Mouse (Mus musculus) liver, embryonic 12.5 days (tissue): ENCODE measurements around the gene C2cd2. TPM values are rescaled to one million over a fixed set of nuclear protein-coding genes. Genes with fewer than 3 reads are reported as not detected.
"Not testable (repeated sequence)": the region's sequence is repeated elsewhere in the genome, so short reads cannot be mapped to it uniquely, and the experiment has no call there.

Source experiments
- ATAC-seq: fragments of 200-750 bp; cut with Nextera tagmentation; 2 replicates; pipeline ENCODE4 v1.8.0; 2017; ENCODE audit warnings: moderate number of reproducible peaks, mild to moderate bottlenecking, moderate library complexity
- H3K27ac ChIP-seq: fragments of 300-500 bp; sonication (generic); 2 replicates; pipeline ENCODE4 v1.5.1; 2016; ENCODE audit warnings: mild to moderate bottlenecking
- H3K27me3 ChIP-seq: fragments of 300-500 bp; sonication (generic); replicated peaks from 2 replicates; pipeline ENCODE4 v1.6.1; 2016; ENCODE audit warnings: mild to moderate bottlenecking, moderate library complexity
- H3K36me3 ChIP-seq: fragments of 300-500 bp; sonication (generic); 2 replicates; pipeline ENCODE4 v1.6.1; 2016; ENCODE audit warnings: mild to moderate bottlenecking, moderate library complexity
- H3K4me1 ChIP-seq: fragments of 300-500 bp; sonication (generic); 2 replicates; pipeline ENCODE4 v1.6.1; 2016
- H3K4me2 ChIP-seq: fragments of 300-500 bp; sonication (generic); 2 replicates; pipeline ENCODE4 v1.6.1; 2016; ENCODE audit warnings: mild to moderate bottlenecking, moderate library complexity
- H3K4me3 ChIP-seq: fragments of 300-500 bp; sonication (generic); 2 replicates; pipeline ENCODE4 v1.5.1; 2016; ENCODE audit warnings: mild to moderate bottlenecking, moderate library complexity
- H3K9ac ChIP-seq: fragments of 300-500 bp; sonication (generic); 2 replicates; pipeline ENCODE4 v1.6.1; 2016; ENCODE audit warnings: mild to moderate bottlenecking, moderate library complexity
- H3K9me3 ChIP-seq: fragments of 300-500 bp; sonication (generic); replicated peaks from 2 replicates; pipeline ENCODE4 v1.6.1; 2016; ENCODE audit warnings: mild to moderate bottlenecking, moderate library complexity
- WGBS: fragments of 180-500 bp; shearing (Covaris S2); methylation state at CpG from one replicate; pipeline ENCODE4 v1.1.7; 2016; ENCODE audit not compliant: insufficient replicate concordance; 5-methylcytosine and 5-hydroxymethylcytosine counted together
- polyA plus RNA-seq: library from polyadenylated mRNA; unstranded; fragments of >200 nt; fragmentation: Nextera tagmentation; extraction: Ambion mirVana; gene quantifications from 2 replicates; pipeline ENCODE4 v1.2.1, GENCODE M21; 2016

Gene C2cd2
- 8.8 and 10.0 TPM in 2 replicates for polyA plus RNA-seq

- peak; percentile 98 for ATAC-seq
- peak within 1 kb of the TSS; percentile 92 for H3K27ac ChIP-seq
- H3K9me3 ChIP-seq: no peaks in the 10 kb centered on the region
- H3K27me3 ChIP-seq: no peaks in the 10 kb centered on the region
- H3K4me3 ChIP-seq: peak within 1 kb of the TSS; percentile 84
- peak within 1 kb of the TSS; percentile 87 for H3K4me2 ChIP-seq
- H3K9ac ChIP-seq: peak within 1 kb of the TSS; percentile 92
- under 1% methylated on average over 69 of the region's 78 CpGs for WGBS
- peaks cover 62% of the 10 kb centered on the region for H3K4me1 ChIP-seq
- no peaks in the 10 kb centered on the region for H3K36me3 ChIP-seq
These were observed at the start of gene C2cd2, which contains the start of gene Zbtb21 for GRCm38 (mm10) chr16:97962151-97962948. Gene C2cd2 (minus strand): TSS chr16:97962598. Gene Zbtb21 (minus strand): TSS chr16:97962622.

- peaks cover 33% of the 10 kb centered on the region for H3K4me1 ChIP-seq
- peak overlapping the region; percentile 74 for H3K4me3 ChIP-seq
- ATAC-seq: peak; percentile 37
- H3K9me3 ChIP-seq: peaks cover 12% of the 10 kb centered on the region
- not testable (repeated sequence) for H3K27me3 ChIP-seq
- H3K36me3 ChIP-seq: peaks cover 29% of the 10 kb centered on the region
- H3K27ac ChIP-seq: peak overlapping the region; percentile 87
- peak overlapping the region; percentile 73 for H3K9ac ChIP-seq
- H3K4me2 ChIP-seq: peak overlapping the region; percentile 81
- under 1% methylated on average over 8 of the region's 8 CpGs for WGBS
These were observed 35.0 kb upstream of the C2cd2 start for GRCm38 (mm10) chr16:97997383-97997731.

- peaks cover 33% of the 10 kb centered on the region for H3K4me1 ChIP-seq
- peak; percentile 97 for ATAC-seq
- H3K4me3 ChIP-seq: peak within 1 kb of the TSS; percentile 74
- peak within 1 kb of the TSS; percentile 73 for H3K9ac ChIP-seq
- peak within 1 kb of the TSS; percentile 87 for H3K27ac ChIP-seq
- WGBS: 2% methylated on average over 22 of the region's 22 CpGs
- H3K9me3 ChIP-seq: peaks cover 7% of the 10 kb centered on the region; the same call in 1 of the 2 replicates
- H3K27me3 ChIP-seq: no peaks in the 10 kb centered on the region
- peak within 1 kb of the TSS; percentile 81 for H3K4me2 ChIP-seq
- H3K36me3 ChIP-seq: peaks cover 24% of the 10 kb centered on the region
These were observed 34.4 kb upstream of the C2cd2 start, which contains the start of gene B230307C23Rik for GRCm38 (mm10) chr16:97996616-97997382. Gene B230307C23Rik (plus strand): TSS chr16:97997315.

- Histone ChIP-seq H3K27me3 (no peaks in the 10 kb centered on the region), H3K36me3 (peaks cover 22% of the 10 kb centered on the region), H3K9ac (peak overlapping the region; percentile 73), H3K4me2 (peak overlapping the region; percentile 81), H3K4me1 (peaks cover 33% of the 10 kb centered on the region), H3K4me3 (peak overlapping the region; percentile 74), H3K27ac (peak overlapping the region; percentile 87), H3K9me3 (peaks cover 4% of the 10 kb centered on the region; the same call in 1 of the 2 replicates)
- 16% methylated on average over 1 of the region's 1 CpGs for WGBS
- no peak for ATAC-seq
These were observed 33.6 kb upstream of the C2cd2 start for GRCm38 (mm10) chr16:97995849-97996615.

GRCm38 (mm10) chr16:97992477-97992876 is 30.1 kb upstream of the C2cd2 start:
- H3K27ac ChIP-seq, H3K4me3 ChIP-seq, H3K9me3 ChIP-seq, H3K36me3 ChIP-seq, ATAC-seq, H3K27me3 ChIP-seq, H3K4me2 ChIP-seq, H3K9ac ChIP-seq: not testable (repeated sequence)
- 60% methylated on average over 3 of the region's 3 CpGs for WGBS
- peaks cover 15% of the 10 kb centered on the region for H3K4me1 ChIP-seq

GRCm38 (mm10) chr16:97991517-97991916 is 29.1 kb upstream of the C2cd2 start:
- Histone ChIP-seq H3K27me3 (no peaks in the 10 kb centered on the region), H3K4me3 (no peak overlapping the region), H3K4me2 (no peak overlapping the region), H3K36me3 (no peaks in the 10 kb centered on the region), H3K9ac (no peak overlapping the region), H3K27ac (no peak overlapping the region), H3K9me3 (no peaks in the 10 kb centered on the region), H3K4me1 (peaks cover 12% of the 10 kb centered on the region)
- ATAC-seq: no peak
- 48% methylated on average over 2 of the region's 2 CpGs for WGBS

GRCm38 (mm10) chr16:97984589-97984988 is 22.2 kb upstream of the C2cd2 start:
- no peak overlapping the region for H3K9ac ChIP-seq
- no peak for ATAC-seq
- no peak overlapping the region for H3K4me2 ChIP-seq
- no peak overlapping the region for H3K27ac ChIP-seq
- H3K27me3 ChIP-seq: 0 out of 2 replicates have a peak, but pooled peaks cover 3% of the 10 kb centered on the region
- H3K4me1 ChIP-seq: no peaks in the 10 kb centered on the region
- no peaks in the 10 kb centered on the region for H3K9me3 ChIP-seq
- H3K36me3 ChIP-seq: no peaks in the 10 kb centered on the region
- no peak overlapping the region for H3K4me3 ChIP-seq
- WGBS: 81% methylated on average over 5 of the region's 5 CpGs

- Histone ChIP-seq H3K27me3 (0 out of 2 replicates have a peak, but pooled peaks cover 3% of the 10 kb centered on the region), H3K36me3 (no peaks in the 10 kb centered on the region), H3K27ac (no peak overlapping the region), H3K9me3 (no peaks in the 10 kb centered on the region), H3K9ac (no peak overlapping the region), H3K4me3 (no peak overlapping the region), H3K4me1 (peaks cover 13% of the 10 kb centered on the region), H3K4me2 (no peak overlapping the region)
- WGBS: 60% methylated on average over 1 of the region's 1 CpGs
- ATAC-seq: no peak
These were observed 19.0 kb upstream of the C2cd2 start for GRCm38 (mm10) chr16:97981362-97981761.

GRCm38 (mm10) chr16:97977722-97978121 is 15.3 kb upstream of the C2cd2 start:
- peak; percentile 52; the same call in 1 of the 2 replicates for ATAC-seq
- 81% methylated on average over 3 of the region's 3 CpGs for WGBS
- no peak overlapping the region for H3K27ac ChIP-seq

GRCm38 (mm10) chr16:97977277-97977676 is 14.9 kb upstream of the C2cd2 start:
- H3K4me1 ChIP-seq: peaks cover 13% of the 10 kb centered on the region
- no peak overlapping the region for H3K4me3 ChIP-seq
- no peaks in the 10 kb centered on the region for H3K9me3 ChIP-seq
- H3K9ac ChIP-seq: no peak overlapping the region
- peak; percentile 86 for ATAC-seq
- no peak overlapping the region for H3K4me2 ChIP-seq
- WGBS: 16% methylated on average over 1 of the region's 1 CpGs
- H3K27me3 ChIP-seq: no peaks in the 10 kb centered on the region
- no peak overlapping the region; the same call in none of the 2 replicates for H3K27ac ChIP-seq
- H3K36me3 ChIP-seq: no peaks in the 10 kb centered on the region

More at GRCm38 (mm10) chr16:97977722-97978121, 15.3 kb upstream of the C2cd2 start:
- Histone ChIP-seq H3K36me3 (no peaks in the 10 kb centered on the region), H3K4me1 (peaks cover 13% of the 10 kb centered on the region), H3K4me2 (no peak overlapping the region), H3K4me3 (no peak overlapping the region), H3K27me3 (no peaks in the 10 kb centered on the region), H3K9ac (no peak overlapping the region), H3K9me3 (no peaks in the 10 kb centered on the region)

- Histone ChIP-seq H3K27ac (no peak overlapping the region), H3K9me3 (no peaks in the 10 kb centered on the region), H3K4me1 (peaks cover 45% of the 10 kb centered on the region), H3K36me3 (no peaks in the 10 kb centered on the region), H3K9ac (no peak overlapping the region), H3K27me3 (no peaks in the 10 kb centered on the region), H3K4me2 (no peak overlapping the region), H3K4me3 (no peak overlapping the region)
- WGBS: 63% methylated on average over 3 of the region's 3 CpGs
- no peak for ATAC-seq
These were observed 1.6 kb upstream of the C2cd2 start for GRCm38 (mm10) chr16:97963956-97964540.
